Mouse (Mus musculus): ENCODE data around the gene Ascl4. TPM values are rescaled to one million over a fixed set of nuclear protein-coding genes. Genes with fewer than 3 reads are reported as not detected.

Ascl4 gene
- polyA plus RNA-seq, 1 experiment, result not detected

GRCm38 (mm10) chr10:85956871-85957419, 29.5 kb downstream of the Ascl4 start:
- WGBS, result 2% methylated on average over 20 of the region's 20 CpGs
- DNase-seq, result no peak
- Histone ChIP-seq H3K4me1 (replicated peaks; ENCODE audit: control insufficient read depth, insufficient read depth, low read length) (peaks cover 4% of the 10 kb centered on the region), H3K27ac (ENCODE audit: control insufficient read depth, insufficient read depth, low read length) (no peak overlapping the region; the same call in 1 of the 2 replicates), H3K36me3 (ENCODE audit: control insufficient read depth, insufficient read depth, low read length) (peaks cover 24% of the 10 kb centered on the region), H3K27me3 (ENCODE audit: control insufficient read depth, insufficient read depth, low read length) (no peaks in the 10 kb centered on the region), H3K4me3 (ENCODE audit: control insufficient read depth, insufficient read depth, low read length) (peak overlapping the region; percentile 75)
- no peak for TF ChIP-seq POLR2A (IDR thresholded peaks at IDR 0.05; ENCODE audit: control insufficient read depth, extremely low read depth, insufficient read depth, low read length, poor library complexity)
- no peak for TF ChIP-seq CTCF (IDR thresholded peaks at IDR 0.05; ENCODE audit: borderline replicate concordance, control insufficient read depth, extremely low read depth, insufficient read depth, low read length, poor library complexity)

- Histone ChIP-seq H3K27me3 (ENCODE audit: control insufficient read depth, insufficient read depth, low read length) (no peaks in the 10 kb centered on the region), H3K4me1 (replicated peaks; ENCODE audit: control insufficient read depth, insufficient read depth, low read length) (peaks cover 4% of the 10 kb centered on the region), H3K27ac (ENCODE audit: control insufficient read depth, insufficient read depth, low read length) (no peak within 1 kb of the TSS; the same call in 1 of the 2 replicates), H3K36me3 (ENCODE audit: control insufficient read depth, insufficient read depth, low read length) (peaks cover 18% of the 10 kb centered on the region), H3K4me3 (ENCODE audit: control insufficient read depth, insufficient read depth, low read length) (peak within 1 kb of the TSS; percentile 75)
- WGBS, result under 1% methylated on average over 38 of the region's 38 CpGs
- TF ChIP-seq POLR2A (IDR thresholded peaks at IDR 0.05; ENCODE audit: control insufficient read depth, extremely low read depth, insufficient read depth, low read length, poor library complexity) (peak; percentile 68; the same call in 1 of the 2 replicates), CTCF (IDR thresholded peaks at IDR 0.05; ENCODE audit: borderline replicate concordance, control insufficient read depth, extremely low read depth, insufficient read depth, low read length, poor library complexity) (no peak)
- peak; percentile 97 for DNase-seq
These were observed 30.0 kb downstream of the Ascl4 start, which contains the start of gene Rtcb for GRCm38 (mm10) chr10:85957464-85957950. Rtcb (minus strand) TSS chr10:85957823.

GRCm38 (mm10) chr10:85962897-85963296, 35.4 kb downstream of the Ascl4 start:
- Histone ChIP-seq H3K27ac (ENCODE audit: control insufficient read depth, insufficient read depth, low read length) (no peak overlapping the region), H3K27me3 (ENCODE audit: control insufficient read depth, insufficient read depth, low read length) (no peaks in the 10 kb centered on the region), H3K36me3 (ENCODE audit: control insufficient read depth, insufficient read depth, low read length) (no peaks in the 10 kb centered on the region), H3K4me3 (ENCODE audit: control insufficient read depth, insufficient read depth, low read length) (no peak overlapping the region), H3K4me1 (replicated peaks; ENCODE audit: control insufficient read depth, insufficient read depth, low read length) (no peaks in the 10 kb centered on the region)
- WGBS, result 94% methylated on average over 9 of the region's 9 CpGs
- DNase-seq, result no peak
- TF ChIP-seq POLR2A (IDR thresholded peaks at IDR 0.05; ENCODE audit: control insufficient read depth, extremely low read depth, insufficient read depth, low read length, poor library complexity) (no peak), CTCF (IDR thresholded peaks at IDR 0.05; ENCODE audit: borderline replicate concordance, control insufficient read depth, extremely low read depth, insufficient read depth, low read length, poor library complexity) (no peak)

- Histone ChIP-seq H3K36me3 (ENCODE audit: control insufficient read depth, insufficient read depth, low read length) (no peaks in the 10 kb centered on the region), H3K27me3 (ENCODE audit: control insufficient read depth, insufficient read depth, low read length) (no peaks in the 10 kb centered on the region), H3K4me3 (ENCODE audit: control insufficient read depth, insufficient read depth, low read length) (no peak overlapping the region), H3K4me1 (replicated peaks; ENCODE audit: control insufficient read depth, insufficient read depth, low read length) (no peaks in the 10 kb centered on the region), H3K27ac (ENCODE audit: control insufficient read depth, insufficient read depth, low read length) (no peak overlapping the region)
- TF ChIP-seq CTCF (IDR thresholded peaks at IDR 0.05; ENCODE audit: borderline replicate concordance, control insufficient read depth, extremely low read depth, insufficient read depth, low read length, poor library complexity) (no peak), POLR2A (IDR thresholded peaks at IDR 0.05; ENCODE audit: control insufficient read depth, extremely low read depth, insufficient read depth, low read length, poor library complexity) (no peak)
- DNase-seq, result no peak
- WGBS, result 93% methylated on average over 7 of the region's 7 CpGs
These were observed 36.8 kb downstream of the Ascl4 start for GRCm38 (mm10) chr10:85964316-85964715.

GRCm38 (mm10) chr10:85966476-85966875, 39.0 kb downstream of the Ascl4 start:
- H3K4me1 ChIP-seq (replicated peaks; ENCODE audit: control insufficient read depth, insufficient read depth, low read length), result no peaks in the 10 kb centered on the region
- 88% methylated on average over 2 of the region's 2 CpGs for WGBS
- TF ChIP-seq CTCF (IDR thresholded peaks at IDR 0.05; ENCODE audit: borderline replicate concordance, control insufficient read depth, extremely low read depth, insufficient read depth, low read length, poor library complexity), result no peak
- TF ChIP-seq POLR2A (IDR thresholded peaks at IDR 0.05; ENCODE audit: control insufficient read depth, extremely low read depth, insufficient read depth, low read length, poor library complexity), result no peak
- H3K27me3 ChIP-seq (ENCODE audit: control insufficient read depth, insufficient read depth, low read length), result no peaks in the 10 kb centered on the region
- no peak overlapping the region for H3K27ac ChIP-seq (ENCODE audit: control insufficient read depth, insufficient read depth, low read length)
- DNase-seq, result no peak
- no peaks in the 10 kb centered on the region for H3K36me3 ChIP-seq (ENCODE audit: control insufficient read depth, insufficient read depth, low read length)
- no peak overlapping the region for H3K4me3 ChIP-seq (ENCODE audit: control insufficient read depth, insufficient read depth, low read length)

- H3K27me3 ChIP-seq (ENCODE audit: control insufficient read depth, insufficient read depth, low read length), result no peaks in the 10 kb centered on the region
- TF ChIP-seq POLR2A (IDR thresholded peaks at IDR 0.05; ENCODE audit: control insufficient read depth, extremely low read depth, insufficient read depth, low read length, poor library complexity) (no peak), CTCF (IDR thresholded peaks at IDR 0.05; ENCODE audit: borderline replicate concordance, control insufficient read depth, extremely low read depth, insufficient read depth, low read length, poor library complexity) (no peak; the same call in 1 of the 2 replicates)
- no peaks in the 10 kb centered on the region for H3K36me3 ChIP-seq (ENCODE audit: control insufficient read depth, insufficient read depth, low read length)
- 89% methylated on average over 17 of the region's 17 CpGs for WGBS
- no peak overlapping the region for H3K4me3 ChIP-seq (ENCODE audit: control insufficient read depth, insufficient read depth, low read length)
- H3K4me1 ChIP-seq (replicated peaks; ENCODE audit: control insufficient read depth, insufficient read depth, low read length), result no peaks in the 10 kb centered on the region
- no peak for DNase-seq
- no peak overlapping the region for H3K27ac ChIP-seq (ENCODE audit: control insufficient read depth, insufficient read depth, low read length)
These were observed 40.1 kb downstream of the Ascl4 start for GRCm38 (mm10) chr10:85967411-85968156.

Data from thymus, adult 2 months (tissue).